Mouse (Mus musculus) gastrocnemius, adult 2 months (tissue): ENCODE measurements at regions not wholly inside any gene's neighbourhood (a gene's known extent, or its start where the extent isn't known, plus 50 kb on each side); places are given as distances from the start of the nearest gene placed in this dataset.
A peak's percentile ranks its signal among the peaks of the same experiment; 100 is the strongest.
"Not testable (repeated sequence)": the region's sequence is repeated elsewhere in the genome, so short reads cannot be mapped to it uniquely, and the experiment has no call there.

ENCODE experiments used
- DNase-seq: peaks from one replicate; pipeline ENCODE4 v3.0.0; 2022
- H3K27ac ChIP-seq: fragments of 200-600 bp; 2 replicates; pipeline ENCODE4 v1.8.1; 2022; ENCODE audit warnings: mild to moderate bottlenecking
- H3K4me3 ChIP-seq: fragments of 200-600 bp; 2 replicates; pipeline ENCODE4 v1.8.1; 2022; ENCODE audit warnings: mild to moderate bottlenecking, moderate library complexity
- CTCF ChIP-seq: fragments of 200-600 bp; IDR thresholded peaks from 2 replicates; pipeline ENCODE4 v1.8.1; 2022; ENCODE audit warnings: antibody characterized with exemption, mild to moderate bottlenecking, moderate library complexity
- intact Hi-C: fragments of 180-260 bp; cut with DNase I; formaldehyde crosslinking; loops from one replicate; pipeline ENCODE4 v1.15.1; 2025

- DNase-seq, H3K4me3 ChIP-seq, H3K27ac ChIP-seq, intact Hi-C loops: not testable (repeated sequence)
Measured at GRCm38 (mm10) chr19:3158149-3158548, 124.6 kb upstream of the Mrpl21 start.

- intact Hi-C loops = no loop called here
- H3K27ac ChIP-seq = no peak overlapping the region
Measured at GRCm38 (mm10) chr19:3159346-3159745, 123.4 kb upstream of the Mrpl21 start.

GRCm38 (mm10) chr19:3167683-3168082 is 115.0 kb upstream of the Mrpl21 start:
- intact Hi-C loops = no loop called here
- TF ChIP-seq CTCF = no peak
- no peak for DNase-seq
- Histone ChIP-seq H3K27ac (no peak overlapping the region), H3K4me3 (no peak overlapping the region)

More at GRCm38 (mm10) chr19:3159346-3159745, 123.4 kb upstream of the Mrpl21 start:
- H3K4me3 ChIP-seq = no peak overlapping the region
- TF ChIP-seq CTCF = no peak
- no peak for DNase-seq

- intact Hi-C loops = no loop called here
- Histone ChIP-seq H3K27ac (no peak overlapping the region), H3K4me3 (no peak overlapping the region)
- no peak for TF ChIP-seq CTCF
- no peak for DNase-seq
Measured at GRCm38 (mm10) chr19:3182625-3183024, 100.1 kb upstream of the Mrpl21 start.

GRCm38 (mm10) chr19:3192644-3193043 is 90.1 kb upstream of the Mrpl21 start:
- H3K4me3 ChIP-seq = no peak overlapping the region
- DNase-seq = no peak
- no peak for TF ChIP-seq CTCF
- H3K27ac ChIP-seq = no peak overlapping the region
- intact Hi-C loops = no loop called here

GRCm38 (mm10) chr19:3204504-3204903 is 78.2 kb upstream of the Mrpl21 start:
- intact Hi-C loops, H3K4me3 ChIP-seq, H3K27ac ChIP-seq, DNase-seq: not testable (repeated sequence)
- TF ChIP-seq CTCF = peak; percentile 53

GRCm38 (mm10) chr19:3205406-3205805 is 77.3 kb upstream of the Mrpl21 start:
- H3K27ac ChIP-seq, intact Hi-C loops, H3K4me3 ChIP-seq, DNase-seq: not testable (repeated sequence)

- Histone ChIP-seq H3K4me3 (no peak overlapping the region), H3K27ac (no peak overlapping the region)
- peak; percentile 77 for TF ChIP-seq CTCF
- intact Hi-C loops = no loop called here
- DNase-seq = peak; percentile 25
Measured at GRCm38 (mm10) chr19:3208283-3208682, 74.4 kb upstream of the Mrpl21 start.
